In the genomic region with DNA sequence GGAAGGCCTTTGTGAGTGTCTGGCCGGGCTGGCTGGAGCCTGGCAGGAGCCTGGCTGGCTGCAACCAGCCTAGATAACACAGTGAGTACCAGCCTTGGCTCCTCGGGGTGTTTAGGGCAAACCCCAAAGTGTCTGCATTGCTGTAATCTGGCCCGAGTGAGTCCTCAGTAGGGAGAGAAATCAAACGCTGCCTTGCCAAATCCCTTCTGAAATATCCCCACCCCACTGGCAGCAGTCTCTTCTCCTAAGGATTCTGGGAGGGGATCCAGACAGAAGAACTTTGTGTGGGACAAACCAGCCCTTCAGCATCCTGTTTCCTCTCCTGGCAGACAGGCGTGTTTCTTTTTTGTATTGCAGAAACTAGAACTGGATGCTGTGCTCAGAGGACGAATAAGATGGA, we compare ENCODE assay signal across 7 mouse cellular contexts.
DNase-seq lines count a peak whose midpoint lies in the region; ATAC-seq lines count a peak whose summit lies in the region.

No protein-coding gene starts in this region.

- H3K27ac ChIP-seq in hindbrain, embryonic 12.5 days, result peak overlapping the region; percentile 57
- H3K27ac ChIP-seq in limb, embryonic 10.5 days, result peak overlapping the region; percentile 42; the same call in 1 of the 2 replicates

- no peak overlapping the region for H3K9ac ChIP-seq in hindbrain, embryonic 12.5 days

- no peak for ATAC-seq in hindbrain, embryonic 12.5 days (ENCODE audit: low FRiP score)

- H3K4me3 ChIP-seq in hindbrain, embryonic 12.5 days, result no peak overlapping the region
- H3K4me3 ChIP-seq in limb, embryonic 10.5 days, result no peak overlapping the region

- DNase-seq in R1 (ENCODE audit: low read depth, low spot score), result peak; percentile 87
- peak; percentile 77 for DNase-seq in cerebellum, adult 9-10 months
- DNase-seq in frontal cortex, postnatal 36 days (ENCODE audit: low spot score in 2 of 2), result peak; percentile 67 to 82
- no peak for DNase-seq in limb, embryonic 10.5 days (ENCODE audit: low spot score)
- peak; percentile 44 for DNase-seq in ovary, adult 18-20 months (ENCODE audit: low spot score)
- DNase-seq in spleen, postnatal 10 days (ENCODE audit: low spot score in 2 of 2), result no peak

- peak overlapping the region; percentile 36 for H3K4me2 ChIP-seq in hindbrain, embryonic 12.5 days (replicated peaks)

- no peaks in the 10 kb centered on the region for H3K27me3 ChIP-seq in hindbrain, embryonic 12.5 days
- H3K27me3 ChIP-seq in limb, embryonic 10.5 days (ENCODE audit: low read depth, poor library complexity, severe bottlenecking), result no peaks in the 10 kb centered on the region

- H3K4me1 ChIP-seq in hindbrain, embryonic 12.5 days, result peaks cover 10% of the 10 kb centered on the region
- H3K4me1 ChIP-seq in limb, embryonic 10.5 days, result peaks cover 8% of the 10 kb centered on the region

- no peaks in the 10 kb centered on the region for H3K9me3 ChIP-seq in hindbrain, embryonic 12.5 days (replicated peaks)
- H3K9me3 ChIP-seq in limb, embryonic 10.5 days (replicated peaks), result no peaks in the 10 kb centered on the region

- WGBS in hindbrain, embryonic 12.5 days, result 18% methylated on average over 6 of the region's 6 CpGs
- 18% methylated on average over 6 of the region's 6 CpGs for WGBS in limb, embryonic 10.5 days

- no peaks in the 10 kb centered on the region for H3K36me3 ChIP-seq in hindbrain, embryonic 12.5 days
- H3K36me3 ChIP-seq in limb, embryonic 10.5 days, result no peaks in the 10 kb centered on the region

Comparison
In these comparisons a context has a peak if more than half of its experiments do, and no peak if none do; other contexts are left out.
1. DNase-seq: peak in R1 (single experiment), cerebellum, adult 9-10 months (single experiment), frontal cortex, postnatal 36 days (2 of 2) and ovary, adult 18-20 months (single experiment); none in limb, embryonic 10.5 days (single experiment) and spleen, postnatal 10 days (0 of 2).